Mouse (Mus musculus): ENCODE data around the gene Itga8. TPM values are rescaled to one million over a fixed set of nuclear protein-coding genes. Genes with fewer than 3 reads are reported as not detected.

The Itga8 gene
- polyA plus RNA-seq, 1 experiment from 2014 or later, result 3.1 TPM

DNA sequence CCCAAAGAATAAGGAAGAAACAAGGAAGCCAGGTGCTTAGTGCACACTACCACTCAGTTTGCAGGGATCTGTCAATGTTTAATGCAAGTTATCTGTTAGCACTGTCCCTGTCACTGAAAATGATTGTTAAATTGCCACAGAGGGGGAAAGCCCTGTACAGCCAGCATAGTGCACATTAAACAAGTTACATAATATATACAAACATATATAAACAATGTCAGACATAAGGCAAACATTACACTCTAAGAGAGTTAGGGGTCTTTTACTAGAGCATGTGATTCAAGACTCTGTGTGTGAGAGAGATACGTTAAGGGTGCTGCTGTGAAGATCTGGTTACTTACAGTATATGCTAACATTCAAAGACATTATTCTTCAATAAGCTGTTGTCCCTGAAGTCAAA, 148.2 kb downstream of the Itga8 start:
- Histone ChIP-seq H3K4me1 (ENCODE audit: control insufficient read depth, insufficient read depth, low read depth, low read length) (no peaks in the 10 kb centered on the region), H3K27ac (ENCODE audit: low read depth, low read length) (no peak overlapping the region), H3K36me3 (ENCODE audit: control insufficient read depth, insufficient read depth, low read length) (no peaks in the 10 kb centered on the region), H3K27me3 (replicated peaks; ENCODE audit: control insufficient read depth, insufficient read depth, low read length) (no peaks in the 10 kb centered on the region), H3K9ac (ENCODE audit: low read depth, low read length) (no peak overlapping the region), H3K4me2 (ENCODE audit: low read length) (no peak overlapping the region), H3K9me3 (ENCODE audit: control insufficient read depth, low read length) (no peaks in the 10 kb centered on the region), H3K4me3 (ENCODE audit: low read length) (no peak overlapping the region)
- no peak for ATAC-seq
- WGBS, result 81% methylated on average over 1 of the region's 1 CpGs

- no peaks in the 10 kb centered on the region for H3K4me1 ChIP-seq (ENCODE audit: control insufficient read depth, insufficient read depth, low read depth, low read length)
- WGBS, result 65% methylated on average over 2 of the region's 2 CpGs
- no peak overlapping the region for H3K4me2 ChIP-seq (ENCODE audit: low read length)
- no peak overlapping the region for H3K9ac ChIP-seq (ENCODE audit: low read depth, low read length)
- no peaks in the 10 kb centered on the region for H3K36me3 ChIP-seq (ENCODE audit: control insufficient read depth, insufficient read depth, low read length)
- no peaks in the 10 kb centered on the region for H3K27me3 ChIP-seq (replicated peaks; ENCODE audit: control insufficient read depth, insufficient read depth, low read length)
- H3K4me3 ChIP-seq (ENCODE audit: low read length), result no peak overlapping the region
- H3K9me3 ChIP-seq (ENCODE audit: control insufficient read depth, low read length), result no peaks in the 10 kb centered on the region
- no peak for ATAC-seq
- no peak overlapping the region for H3K27ac ChIP-seq (ENCODE audit: low read depth, low read length)
These were observed 153.8 kb downstream of the Itga8 start for GRCm38 (mm10) chr2:12147902-12148301.

GRCm38 (mm10) chr2:12146612-12147011, 155.1 kb downstream of the Itga8 start:
- no peak overlapping the region for H3K4me3 ChIP-seq (ENCODE audit: low read length)
- H3K27me3 ChIP-seq (replicated peaks; ENCODE audit: control insufficient read depth, insufficient read depth, low read length), result no peaks in the 10 kb centered on the region
- H3K36me3 ChIP-seq (ENCODE audit: control insufficient read depth, insufficient read depth, low read length), result no peaks in the 10 kb centered on the region
- H3K4me2 ChIP-seq (ENCODE audit: low read length), result no peak overlapping the region
- ATAC-seq, result no peak
- no peaks in the 10 kb centered on the region for H3K9me3 ChIP-seq (ENCODE audit: control insufficient read depth, low read length)
- H3K9ac ChIP-seq (ENCODE audit: low read depth, low read length), result no peak overlapping the region
- H3K4me1 ChIP-seq (ENCODE audit: control insufficient read depth, insufficient read depth, low read depth, low read length), result no peaks in the 10 kb centered on the region
- no peak overlapping the region for H3K27ac ChIP-seq (ENCODE audit: low read depth, low read length)
- 54% methylated on average over 2 of the region's 2 CpGs for WGBS

DNA sequence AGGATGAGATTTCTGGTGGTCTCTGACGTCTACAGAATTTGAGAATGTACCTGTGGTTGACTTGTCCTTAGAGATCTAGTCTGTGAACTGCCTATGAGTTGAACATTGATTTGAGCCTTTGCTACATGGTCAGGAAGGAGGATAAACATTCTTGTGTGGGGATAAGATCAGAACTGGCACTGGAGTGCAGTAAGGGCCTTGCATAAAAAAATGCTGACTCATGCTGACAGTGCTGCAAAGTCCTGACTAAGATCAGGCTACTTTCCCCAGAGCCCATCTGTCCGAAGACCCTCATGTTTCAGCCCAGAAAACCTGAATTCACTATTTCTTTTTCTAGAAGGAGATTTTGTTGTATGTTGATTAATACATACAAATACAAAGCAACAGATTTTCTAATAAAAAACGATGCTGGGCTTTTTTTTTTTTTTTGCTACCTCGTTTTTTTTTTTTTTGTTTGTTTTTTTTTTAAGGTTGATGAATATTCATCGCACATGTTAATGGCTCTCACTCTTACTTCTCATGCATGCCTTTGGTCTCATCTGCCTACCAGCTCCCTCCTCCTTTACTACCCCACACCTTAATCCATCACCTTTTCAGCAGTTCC, 162.9 kb downstream of the Itga8 start:
- no peak overlapping the region for H3K9ac ChIP-seq (ENCODE audit: low read depth, low read length)
- no peak overlapping the region for H3K27ac ChIP-seq (ENCODE audit: low read depth, low read length)
- H3K27me3 ChIP-seq (replicated peaks; ENCODE audit: control insufficient read depth, insufficient read depth, low read length), result no peaks in the 10 kb centered on the region
- H3K9me3 ChIP-seq (ENCODE audit: control insufficient read depth, low read length), result no peaks in the 10 kb centered on the region
- no peaks in the 10 kb centered on the region for H3K4me1 ChIP-seq (ENCODE audit: control insufficient read depth, insufficient read depth, low read depth, low read length)
- H3K36me3 ChIP-seq (ENCODE audit: control insufficient read depth, insufficient read depth, low read length), result no peaks in the 10 kb centered on the region
- ATAC-seq, result no peak
- H3K4me2 ChIP-seq (ENCODE audit: low read length), result no peak overlapping the region
- 83% methylated on average over 5 of the region's 5 CpGs for WGBS
- H3K4me3 ChIP-seq (ENCODE audit: low read length), result no peak overlapping the region

DNA sequence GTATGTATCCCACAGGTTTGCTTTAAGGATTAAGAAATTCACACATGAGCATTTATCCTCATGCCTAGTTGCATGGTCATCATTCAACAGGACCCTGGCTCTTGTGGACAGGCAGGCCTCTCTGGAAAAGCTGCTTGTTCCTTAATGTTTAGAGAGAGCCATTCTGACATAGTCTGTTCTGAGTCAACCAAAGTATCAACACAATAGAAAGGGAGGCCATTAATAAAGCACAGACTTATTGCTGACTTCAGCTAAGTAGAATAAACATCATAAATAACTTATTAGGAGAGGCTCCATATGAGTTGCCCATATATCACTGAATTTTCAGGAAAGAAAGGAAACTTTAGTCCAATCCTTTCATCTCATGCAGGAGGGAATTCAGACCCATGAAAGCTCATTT, 175.1 kb downstream of the Itga8 start:
- no peak overlapping the region for H3K27ac ChIP-seq (ENCODE audit: low read depth, low read length)
- H3K9ac ChIP-seq (ENCODE audit: low read depth, low read length), result no peak overlapping the region
- no peak overlapping the region for H3K4me2 ChIP-seq (ENCODE audit: low read length)
- no peaks in the 10 kb centered on the region for H3K9me3 ChIP-seq (ENCODE audit: control insufficient read depth, low read length)
- no peaks in the 10 kb centered on the region for H3K4me1 ChIP-seq (ENCODE audit: control insufficient read depth, insufficient read depth, low read depth, low read length)
- H3K27me3 ChIP-seq (replicated peaks; ENCODE audit: control insufficient read depth, insufficient read depth, low read length), result no peaks in the 10 kb centered on the region
- no peak overlapping the region for H3K4me3 ChIP-seq (ENCODE audit: low read length)
- no peak for ATAC-seq
- no peaks in the 10 kb centered on the region for H3K36me3 ChIP-seq (ENCODE audit: control insufficient read depth, insufficient read depth, low read length)

DNA sequence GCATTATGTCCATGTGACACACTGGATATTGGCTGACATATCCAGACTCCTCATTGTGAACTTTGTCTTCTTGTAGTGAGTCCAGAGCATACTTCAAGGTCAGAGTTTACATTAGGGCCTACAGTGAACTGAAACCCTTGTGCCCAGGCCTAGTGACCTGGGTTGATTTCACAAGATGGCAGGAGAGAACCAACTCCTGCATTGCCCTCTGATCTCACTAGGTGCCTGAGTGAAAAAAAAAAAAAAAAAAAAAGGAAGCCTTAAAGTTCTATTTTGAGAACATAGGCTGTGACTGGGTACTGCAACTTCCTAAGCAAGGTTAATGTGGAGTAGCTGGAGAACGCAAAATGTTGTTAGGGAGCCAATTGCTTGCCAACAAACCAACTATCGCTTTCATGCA, 186.2 kb downstream of the Itga8 start:
- no peak overlapping the region for H3K9ac ChIP-seq (ENCODE audit: low read depth, low read length)
- H3K27ac ChIP-seq (ENCODE audit: low read depth, low read length), result no peak overlapping the region
- no peak overlapping the region for H3K4me2 ChIP-seq (ENCODE audit: low read length)
- H3K9me3 ChIP-seq (ENCODE audit: control insufficient read depth, low read length), result no peaks in the 10 kb centered on the region
- H3K27me3 ChIP-seq (replicated peaks; ENCODE audit: control insufficient read depth, insufficient read depth, low read length), result no peaks in the 10 kb centered on the region
- H3K4me3 ChIP-seq (ENCODE audit: low read length), result no peak overlapping the region
- WGBS, result 98% methylated on average over 2 of the region's 2 CpGs
- H3K4me1 ChIP-seq (ENCODE audit: control insufficient read depth, insufficient read depth, low read depth, low read length), result no peaks in the 10 kb centered on the region
- ATAC-seq, result no peak
- H3K36me3 ChIP-seq (ENCODE audit: control insufficient read depth, insufficient read depth, low read length), result no peaks in the 10 kb centered on the region

DNA sequence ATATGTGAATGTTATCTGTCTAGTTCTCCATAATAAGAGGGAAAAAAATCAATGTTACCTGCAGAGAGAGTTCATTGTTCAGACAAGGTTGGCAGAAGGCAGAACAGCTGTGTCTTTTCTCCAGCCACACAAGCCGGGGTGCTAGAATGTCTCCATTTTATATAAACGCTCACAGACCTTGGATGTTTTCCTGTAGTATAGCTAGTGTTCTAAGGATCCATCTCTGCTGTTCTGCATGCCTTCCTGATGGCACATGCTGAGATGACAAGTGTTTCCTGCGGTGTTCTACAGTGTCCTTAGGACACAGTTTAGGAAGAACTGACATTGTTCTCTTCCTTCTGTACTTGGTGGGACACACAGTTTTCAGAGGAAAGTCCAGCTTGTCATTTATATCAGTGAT, 192.4 kb downstream of the Itga8 start:
- Histone ChIP-seq H3K4me1 (ENCODE audit: control insufficient read depth, insufficient read depth, low read depth, low read length) (no peaks in the 10 kb centered on the region), H3K36me3 (ENCODE audit: control insufficient read depth, insufficient read depth, low read length) (no peaks in the 10 kb centered on the region), H3K4me2 (ENCODE audit: low read length) (no peak overlapping the region), H3K27me3 (replicated peaks; ENCODE audit: control insufficient read depth, insufficient read depth, low read length) (no peaks in the 10 kb centered on the region), H3K27ac (ENCODE audit: low read depth, low read length) (no peak overlapping the region), H3K4me3 (ENCODE audit: low read length) (no peak overlapping the region), H3K9ac (ENCODE audit: low read depth, low read length) (no peak overlapping the region), H3K9me3 (ENCODE audit: control insufficient read depth, low read length) (no peaks in the 10 kb centered on the region)
- no peak for ATAC-seq
- WGBS, result 81% methylated on average over 3 of the region's 3 CpGs

DNA sequence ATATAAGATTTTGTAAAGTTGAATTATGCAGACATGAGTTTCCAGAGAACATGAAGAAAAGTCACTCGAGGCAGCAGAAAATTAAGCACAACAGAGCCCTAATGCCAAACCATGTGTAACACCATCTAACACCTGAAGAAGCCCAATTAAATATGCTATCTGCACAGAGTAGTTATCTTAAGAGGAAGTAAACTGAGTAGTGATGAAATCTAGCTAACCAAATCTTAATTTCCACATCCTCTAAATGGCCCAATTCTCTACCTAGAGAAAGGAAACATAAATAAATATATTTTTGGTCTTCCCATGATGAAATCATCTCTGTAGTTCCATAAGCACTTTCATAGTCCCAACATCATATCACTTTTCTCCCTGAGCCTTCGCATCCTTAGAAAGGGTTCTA, 193.4 kb downstream of the Itga8 start:
- H3K36me3 ChIP-seq (ENCODE audit: control insufficient read depth, insufficient read depth, low read length), result no peaks in the 10 kb centered on the region
- no peaks in the 10 kb centered on the region for H3K27me3 ChIP-seq (replicated peaks; ENCODE audit: control insufficient read depth, insufficient read depth, low read length)
- ATAC-seq, result no peak
- H3K27ac ChIP-seq (ENCODE audit: low read depth, low read length), result no peak overlapping the region
- no peak overlapping the region for H3K9ac ChIP-seq (ENCODE audit: low read depth, low read length)
- H3K4me2 ChIP-seq (ENCODE audit: low read length), result no peak overlapping the region
- H3K9me3 ChIP-seq (ENCODE audit: control insufficient read depth, low read length), result no peaks in the 10 kb centered on the region
- no peak overlapping the region for H3K4me3 ChIP-seq (ENCODE audit: low read length)
- WGBS, result 88% methylated on average over 2 of the region's 2 CpGs
- no peaks in the 10 kb centered on the region for H3K4me1 ChIP-seq (ENCODE audit: control insufficient read depth, insufficient read depth, low read depth, low read length)

GRCm38 (mm10) chr2:12107265-12107664, 194.5 kb downstream of the Itga8 start:
- WGBS, result 62% methylated on average over 2 of the region's 2 CpGs
- Histone ChIP-seq H3K4me2 (ENCODE audit: low read length) (no peak overlapping the region), H3K27ac (ENCODE audit: low read depth, low read length) (no peak overlapping the region), H3K9me3 (ENCODE audit: control insufficient read depth, low read length) (no peaks in the 10 kb centered on the region), H3K9ac (ENCODE audit: low read depth, low read length) (no peak overlapping the region), H3K4me3 (ENCODE audit: low read length) (no peak overlapping the region), H3K27me3 (replicated peaks; ENCODE audit: control insufficient read depth, insufficient read depth, low read length) (no peaks in the 10 kb centered on the region), H3K36me3 (ENCODE audit: control insufficient read depth, insufficient read depth, low read length) (no peaks in the 10 kb centered on the region), H3K4me1 (ENCODE audit: control insufficient read depth, insufficient read depth, low read depth, low read length) (no peaks in the 10 kb centered on the region)
- ATAC-seq, result no peak

GRCm38 (mm10) chr2:12103183-12103582, 198.5 kb downstream of the Itga8 start:
- Histone ChIP-seq H3K4me3 (ENCODE audit: low read length) (no peak overlapping the region), H3K4me2 (ENCODE audit: low read length) (no peak overlapping the region), H3K9me3 (ENCODE audit: control insufficient read depth, low read length) (no peaks in the 10 kb centered on the region), H3K9ac (ENCODE audit: low read depth, low read length) (no peak overlapping the region), H3K27ac (ENCODE audit: low read depth, low read length) (no peak overlapping the region), H3K27me3 (replicated peaks; ENCODE audit: control insufficient read depth, insufficient read depth, low read length) (no peaks in the 10 kb centered on the region), H3K36me3 (ENCODE audit: control insufficient read depth, insufficient read depth, low read length) (no peaks in the 10 kb centered on the region), H3K4me1 (ENCODE audit: control insufficient read depth, insufficient read depth, low read depth, low read length) (no peaks in the 10 kb centered on the region)
- no peak for ATAC-seq
- 76% methylated on average over 1 of the region's 1 CpGs for WGBS
